Mouse (Mus musculus): Measurements from ENCODE around the gene Olfr889. TPM values are rescaled to one million over a fixed set of nuclear protein-coding genes. Genes with fewer than 3 reads are reported as not detected.
"Not testable (repeated sequence)": the region's sequence is repeated elsewhere in the genome, so short reads cannot be mapped to it uniquely, and the experiment has no call there.

Gene Olfr889
- 0.04 and 0.11 TPM in 2 replicates for polyA plus RNA-seq (2015; fragmentation: Nextera tagmentation; extraction: Ambion mirVana)

DNA sequence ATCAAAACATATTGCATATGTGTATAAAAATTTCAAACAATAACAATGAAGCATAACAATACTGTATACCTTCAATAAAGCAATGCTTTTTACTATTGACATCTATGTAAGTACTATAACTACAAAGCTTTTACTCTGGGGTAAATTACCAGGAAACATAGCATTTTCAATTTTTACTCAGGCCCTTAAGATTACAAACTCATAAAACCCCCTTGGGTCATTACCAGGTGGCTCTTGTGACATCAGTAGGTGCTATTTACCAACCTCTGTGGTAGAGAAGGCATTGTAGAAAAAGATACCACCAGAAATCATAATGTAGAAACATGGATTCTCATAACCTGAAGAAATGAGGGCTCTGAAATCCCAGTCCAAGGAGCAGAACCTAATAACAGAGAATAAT is at the start of gene Olfr889:
Gene Olfr889, plus strand, starts transcription at position 301 of the 400 bp plus-strand sequence.
- H3K27ac ChIP-seq = no peak within 1 kb of the TSS
- H3K36me3 ChIP-seq = no peaks in the 10 kb centered on the region
- H3K9ac ChIP-seq = no peak within 1 kb of the TSS
- H3K4me2 ChIP-seq = no peak within 1 kb of the TSS
- H3K9me3 ChIP-seq = no peaks in the 10 kb centered on the region
- H3K4me3 ChIP-seq = no peak within 1 kb of the TSS
- no peaks in the 10 kb centered on the region for H3K27me3 ChIP-seq
- ATAC-seq (ENCODE audit: insufficient number of reproducible peaks, insufficient read depth, low FRiP score, low TSS enrichment, low read depth) = no peak
- no peaks in the 10 kb centered on the region for H3K4me1 ChIP-seq

DNA sequence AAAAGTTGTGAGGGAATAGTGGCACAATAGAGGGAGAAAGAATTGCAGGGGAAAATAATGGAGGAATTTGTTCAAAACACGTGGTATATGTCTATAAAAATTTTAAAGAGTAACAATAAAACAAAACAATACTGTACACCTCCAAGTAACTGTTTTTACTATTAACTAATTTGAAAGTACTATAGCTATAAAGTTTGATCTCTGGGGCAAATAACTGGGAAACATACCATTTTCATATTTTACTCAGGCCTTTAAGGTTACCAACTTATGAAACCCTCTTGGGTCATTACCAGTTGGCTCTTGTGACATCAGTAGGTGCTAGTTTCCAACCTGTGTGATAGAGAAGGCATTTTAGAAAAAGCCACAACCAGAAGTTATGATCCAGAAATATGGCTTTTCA is 31.2 kb upstream of the Olfr889 start, which contains the start of gene Olfr887:
Gene Olfr887, plus strand, starts transcription at position 301 of the 400 bp plus-strand sequence.
- Histone ChIP-seq H3K4me3 (no peak within 1 kb of the TSS), H3K27me3 (no peaks in the 10 kb centered on the region), H3K4me1 (no peaks in the 10 kb centered on the region), H3K27ac (no peak within 1 kb of the TSS), H3K9ac (no peak within 1 kb of the TSS), H3K9me3 (no peaks in the 10 kb centered on the region), H3K36me3 (no peaks in the 10 kb centered on the region), H3K4me2 (no peak within 1 kb of the TSS)
- WGBS = 90% methylated on average over 1 of the region's 1 CpGs
- ATAC-seq (ENCODE audit: insufficient number of reproducible peaks, insufficient read depth, low FRiP score, low TSS enrichment, low read depth) = no peak

DNA sequence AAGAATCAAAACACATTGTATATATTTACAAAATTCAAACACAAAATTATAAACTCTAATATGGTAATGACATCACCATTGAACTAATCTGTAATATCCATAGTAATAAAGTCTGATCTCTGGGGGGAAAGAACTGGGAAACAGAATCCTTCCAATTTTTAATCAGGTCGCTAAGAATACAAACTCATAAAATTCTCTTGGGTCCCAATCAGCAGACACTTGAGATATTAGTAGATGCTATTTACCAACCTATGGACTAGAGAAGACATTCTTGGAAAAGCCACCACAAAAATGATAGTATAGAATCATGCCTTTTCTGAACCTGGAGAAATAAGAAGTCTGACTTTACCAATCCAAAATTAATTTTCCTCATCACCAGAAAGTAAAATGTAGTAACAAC is 7.2 kb upstream of the Olfr889 start, which contains the start of gene Olfr888:
Gene Olfr888, plus strand, starts transcription at position 301 of the 400 bp plus-strand sequence.
- Histone ChIP-seq H3K9ac (no peak within 1 kb of the TSS), H3K27me3 (no peaks in the 10 kb centered on the region), H3K4me2 (no peak within 1 kb of the TSS), H3K36me3 (no peaks in the 10 kb centered on the region), H3K4me1 (no peaks in the 10 kb centered on the region), H3K4me3 (no peak within 1 kb of the TSS), H3K27ac (no peak within 1 kb of the TSS), H3K9me3 (no peaks in the 10 kb centered on the region)
- no peak for ATAC-seq (ENCODE audit: insufficient number of reproducible peaks, insufficient read depth, low FRiP score, low TSS enrichment, low read depth)
- 73% methylated on average over 1 of the region's 1 CpGs for WGBS

DNA sequence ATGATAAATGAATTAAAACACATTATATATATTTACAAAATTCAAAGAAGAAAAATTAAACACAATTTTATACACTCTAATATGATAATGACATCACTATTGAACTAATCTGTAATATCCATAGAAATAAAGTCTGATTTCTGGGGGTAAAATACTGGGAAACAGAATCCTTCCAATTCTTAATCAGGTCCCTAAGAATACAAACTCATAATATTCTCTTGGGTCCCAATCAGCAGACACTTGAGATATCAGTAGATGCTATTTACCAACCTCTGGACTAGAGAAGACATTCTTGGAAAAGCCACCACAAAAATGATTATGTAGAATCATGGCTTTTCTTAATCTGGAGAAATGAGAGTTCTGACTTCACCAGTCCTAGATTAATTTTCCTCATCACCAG is 27.2 kb downstream of the Olfr889 start, which contains the start of gene Olfr890:
Gene Olfr890, plus strand, starts transcription at position 301 of the 400 bp plus-strand sequence.
- Histone ChIP-seq H3K27ac (no peak within 1 kb of the TSS), H3K9me3 (no peaks in the 10 kb centered on the region), H3K36me3 (no peaks in the 10 kb centered on the region), H3K4me1 (no peaks in the 10 kb centered on the region), H3K9ac (no peak within 1 kb of the TSS), H3K4me3 (no peak within 1 kb of the TSS), H3K4me2 (no peak within 1 kb of the TSS), H3K27me3 (no peaks in the 10 kb centered on the region)
- no peak for ATAC-seq (ENCODE audit: insufficient number of reproducible peaks, insufficient read depth, low FRiP score, low TSS enrichment, low read depth)

DNA sequence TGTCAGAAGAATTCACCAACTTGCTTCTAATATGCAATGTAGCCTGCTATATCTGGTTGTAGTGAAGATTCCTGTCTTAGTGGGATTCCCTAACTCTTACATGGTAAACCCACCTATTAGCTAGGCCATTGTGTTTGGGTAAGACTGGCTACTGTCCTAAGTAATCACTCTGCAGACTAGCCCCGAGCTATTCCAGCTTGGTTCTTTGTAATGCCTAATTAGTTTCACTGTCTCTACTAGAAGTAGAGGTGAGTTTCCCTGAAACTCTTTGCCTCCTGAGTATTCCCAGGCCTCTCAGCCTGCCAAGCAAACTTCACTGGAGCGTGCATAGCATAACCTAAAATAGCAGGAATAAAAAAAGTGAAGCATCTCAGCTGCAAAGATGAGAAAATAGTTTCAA is 53.3 kb downstream of the Olfr889 start:
- WGBS = 55% methylated on average over 2 of the region's 2 CpGs

More for the DNA sequence above, 53.3 kb downstream of the Olfr889 start:
- H3K9ac ChIP-seq; H3K27ac ChIP-seq; H3K4me3 ChIP-seq; H3K4me2 ChIP-seq; H3K4me1 ChIP-seq; H3K36me3 ChIP-seq; H3K9me3 ChIP-seq; H3K27me3 ChIP-seq; ATAC-seq (ENCODE audit: insufficient number of reproducible peaks, insufficient read depth, low FRiP score, low TSS enrichment, low read depth): not testable (repeated sequence)

Other genes starting within 250 kb of the Olfr889 start
- 0.04 TPM in 1 of 2 replicates, not detected in the other for gene Olfr145, start 218.5 kb upstream of the Olfr889 start, polyA plus RNA-seq (2015; fragmentation: Nextera tagmentation; extraction: Ambion mirVana)
- not detected in 2 replicates for gene Olfr878, start 197.4 kb upstream of the Olfr889 start, polyA plus RNA-seq (2015; fragmentation: Nextera tagmentation; extraction: Ambion mirVana)
- gene Olfr881, start 123.4 kb upstream of the Olfr889 start, polyA plus RNA-seq (2015; fragmentation: Nextera tagmentation; extraction: Ambion mirVana) = not detected in 2 replicates
- not detected in 2 replicates for gene Olfr883, start 89.4 kb upstream of the Olfr889 start, polyA plus RNA-seq (2015; fragmentation: Nextera tagmentation; extraction: Ambion mirVana)
- 0.18 TPM in 1 of 2 replicates, not detected in the other for gene Olfr884, start 68.6 kb upstream of the Olfr889 start, polyA plus RNA-seq (2015; fragmentation: Nextera tagmentation; extraction: Ambion mirVana)
- gene Olfr885, start 53.9 kb upstream of the Olfr889 start, polyA plus RNA-seq (2015; fragmentation: Nextera tagmentation; extraction: Ambion mirVana) = not detected in 2 replicates
- gene Olfr887, start 31.1 kb upstream of the Olfr889 start, polyA plus RNA-seq (2015; fragmentation: Nextera tagmentation; extraction: Ambion mirVana) = not detected in 2 replicates
- not detected in 2 replicates for gene Olfr888, start 7.1 kb upstream of the Olfr889 start, polyA plus RNA-seq (2015; fragmentation: Nextera tagmentation; extraction: Ambion mirVana)
- gene Olfr890, start 27.3 kb downstream of the Olfr889 start, polyA plus RNA-seq (2015; fragmentation: Nextera tagmentation; extraction: Ambion mirVana) = not detected in 2 replicates
- not detected in 2 replicates for gene Olfr891, start 65.6 kb downstream of the Olfr889 start, polyA plus RNA-seq (2015; fragmentation: Nextera tagmentation; extraction: Ambion mirVana)
- 0.14 TPM in 1 of 2 replicates, not detected in the other for gene Olfr893, start 93.2 kb downstream of the Olfr889 start, polyA plus RNA-seq (2015; fragmentation: Nextera tagmentation; extraction: Ambion mirVana)
- gene Olfr894, start 102.9 kb downstream of the Olfr889 start, polyA plus RNA-seq (2015; fragmentation: Nextera tagmentation; extraction: Ambion mirVana) = not detected in 2 replicates
- gene Olfr143, start 137.6 kb downstream of the Olfr889 start, polyA plus RNA-seq (2015; fragmentation: Nextera tagmentation; extraction: Ambion mirVana) = not detected in 2 replicates
- gene Olfr895, start 152.7 kb downstream of the Olfr889 start, polyA plus RNA-seq (2015; fragmentation: Nextera tagmentation; extraction: Ambion mirVana) = not detected in 2 replicates
- gene Olfr896-ps1, start 175.9 kb downstream of the Olfr889 start, polyA plus RNA-seq (2015; fragmentation: Nextera tagmentation; extraction: Ambion mirVana) = not detected in 2 replicates
- gene Olfr25, start 213.9 kb downstream of the Olfr889 start, polyA plus RNA-seq (2015; fragmentation: Nextera tagmentation; extraction: Ambion mirVana) = not detected in 2 replicates
- gene Olfr898, start 233.2 kb downstream of the Olfr889 start, polyA plus RNA-seq (2015; fragmentation: Nextera tagmentation; extraction: Ambion mirVana) = not detected in 2 replicates

Measured in embryonic facial prominence, embryonic 13.5 days (tissue).